Comparison of ENCODE assay signal across 20 mouse cellular contexts in the genomic region with DNA sequence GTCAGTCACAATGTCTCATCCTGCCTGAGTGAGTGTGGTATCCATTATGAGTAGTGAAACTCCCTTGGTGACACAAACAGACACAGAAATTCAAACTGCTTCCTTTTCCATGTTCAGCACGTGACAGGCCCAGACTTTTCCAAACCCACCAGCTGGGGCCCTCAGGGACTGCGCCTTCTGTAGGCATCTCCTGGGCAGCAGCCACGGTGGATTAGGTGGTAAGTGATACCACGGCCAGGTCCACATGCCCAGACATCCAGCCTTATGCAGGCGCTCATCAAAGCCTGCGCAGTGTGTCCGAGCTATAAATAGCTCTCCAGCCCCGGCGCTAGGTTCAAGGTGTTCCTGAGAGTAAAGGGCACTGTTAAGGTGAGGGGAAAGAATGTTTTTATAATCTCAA. TPM values are rescaled to one million over a fixed set of nuclear protein-coding genes. Genes with fewer than 3 reads are reported as not detected.
A peak's percentile ranks its signal among the peaks of the same experiment; 100 is the strongest.
DNase-seq lines count a peak whose midpoint lies in the region; ATAC-seq and TF ChIP-seq lines count a peak whose summit lies in the region.
"Had no signal": no experiment of that assay in that cellular context is flagged by ENCODE, and none has a peak within 500 bp of the region (broad histone marks: within the 10 kb centered on the region; RNA-seq: fewer than 3 reads in every experiment).

No protein-coding gene starts in this region.

- intact Hi-C loops in gastrocnemius, postnatal 14 days (cut with DNase I; ENCODE audit: low total_unique reads) = no loop called here

- H3K4me2 ChIP-seq in heart, embryonic 13.5 days = 0 out of 2 replicates have a peak overlapping the region, but pooled peaks have one; percentile 14
- H3K4me2 ChIP-seq in limb, embryonic 15.5 days = no peak overlapping the region
- H3K4me2 ChIP-seq: forebrain, embryonic 13.5 days; limb, embryonic 13.5 days; neural tube, embryonic 12.5 days had no signal

- TF ChIP-seq CTCF in layer of hippocampus, adult 2 months (conservative IDR thresholded peaks at IDR 0.05) = no peak

- H3K9me3 ChIP-seq in heart, embryonic 13.5 days = no peaks in the 10 kb centered on the region
- no peaks in the 10 kb centered on the region for H3K9me3 ChIP-seq in limb, embryonic 15.5 days
- H3K9me3 ChIP-seq: forebrain, embryonic 13.5 days; hindbrain, embryonic 10.5 days; limb, embryonic 13.5 days; neural tube, embryonic 12.5 days had no signal

- H3K9ac ChIP-seq in heart, embryonic 13.5 days = no peak overlapping the region
- no peak overlapping the region for H3K9ac ChIP-seq in limb, embryonic 15.5 days
- H3K9ac ChIP-seq: forebrain, embryonic 13.5 days; limb, embryonic 13.5 days; liver, postnatal 0 days; neural tube, embryonic 12.5 days had no signal

- no peaks in the 10 kb centered on the region for H3K36me3 ChIP-seq in heart, embryonic 13.5 days
- no peaks in the 10 kb centered on the region for H3K36me3 ChIP-seq in limb, embryonic 15.5 days
- H3K36me3 ChIP-seq: hindbrain, embryonic 10.5 days; limb, embryonic 13.5 days; neural tube, embryonic 12.5 days had no signal

- DNase-seq in layer of hippocampus, adult 2 months (ENCODE audit: low spot score in 2 of 2) = no peak
- DNase-seq in layer of hippocampus, adult 11-12 months (ENCODE audit: low spot score) = no peak
- peak; percentile 76 for DNase-seq in gastrocnemius, postnatal 14 days
- DNase-seq in right cerebral cortex, adult 2 months (ENCODE audit: low spot score in 2 of 2) = no peak
- no peak for DNase-seq in right cerebral cortex, adult 18-20 months
- no peak for DNase-seq in urinary bladder, postnatal 4 days (ENCODE audit: low spot score in 2 of 2)
- DNase-seq: cerebellum, postnatal 10 days; kidney, adult 9 months; layer of hippocampus, postnatal 36 days; liver, postnatal 0 days; lung, postnatal 14 days; right cerebral cortex, postnatal 4 days; thymus, postnatal 36 days had no signal

- 40% methylated on average over 9 of the region's 9 CpGs for WGBS in heart, embryonic 13.5 days
- 60% methylated on average over 9 of the region's 9 CpGs for WGBS in limb, embryonic 15.5 days

- no peak overlapping the region for H3K4me3 ChIP-seq in layer of hippocampus, adult 2 months
- H3K4me3 ChIP-seq in heart, embryonic 13.5 days = no peak overlapping the region
- H3K4me3 ChIP-seq in limb, embryonic 15.5 days = no peak overlapping the region
- H3K4me3 ChIP-seq: forebrain, embryonic 13.5 days; hindbrain, embryonic 10.5 days; limb, embryonic 13.5 days; neural tube, embryonic 12.5 days had no signal

- H3K27me3 ChIP-seq in heart, embryonic 13.5 days (replicated peaks) = no peaks in the 10 kb centered on the region
- no peaks in the 10 kb centered on the region for H3K27me3 ChIP-seq in limb, embryonic 15.5 days
- H3K27me3 ChIP-seq: forebrain, embryonic 13.5 days; limb, embryonic 13.5 days; neural tube, embryonic 12.5 days had no signal

- peak overlapping the region; percentile 64; the same call in 1 of the 2 replicates for H3K27ac ChIP-seq in layer of hippocampus, adult 2 months
- H3K27ac ChIP-seq in heart, embryonic 13.5 days (replicated peaks) = peak overlapping the region; percentile 38
- no peak overlapping the region for H3K27ac ChIP-seq in limb, embryonic 15.5 days
- H3K27ac ChIP-seq: forebrain, embryonic 13.5 days; hindbrain, embryonic 10.5 days; limb, embryonic 13.5 days; neural tube, embryonic 12.5 days had no signal

- ATAC-seq in heart, embryonic 13.5 days (ENCODE audit: extremely low read depth, insufficient number of reproducible peaks, low FRiP score, low TSS enrichment) = no peak
- ATAC-seq in limb, embryonic 15.5 days (ENCODE audit: insufficient number of reproducible peaks, low FRiP score, low TSS enrichment, low read depth) = 0 out of 2 replicates have a peak, but pooled peaks have one; percentile 35
- ATAC-seq: forebrain, embryonic 13.5 days; liver, postnatal 0 days had no signal

- H3K4me1 ChIP-seq in heart, embryonic 13.5 days = peaks cover 16% of the 10 kb centered on the region
- H3K4me1 ChIP-seq in limb, embryonic 15.5 days = no peaks in the 10 kb centered on the region
- H3K4me1 ChIP-seq: forebrain, embryonic 13.5 days; neural tube, embryonic 12.5 days had no signal

RNA-seq across cellular contexts. Expression of gene Ccsap, which starts 12.0 kb away (rescaled TPM):
- 10 to 100 TPM; 62.3 to 62.7 TPM for total RNA-seq in layer of hippocampus, adult 2 months (2021)
- total RNA-seq in gastrocnemius, postnatal 14 days (2021) = 1 to 10 TPM; 1.1 to 1.8 TPM
- polyA plus RNA-seq in heart, embryonic 13.5 days (2015; fragmentation: Nextera tagmentation; extraction: Ambion mirVana) = 2.5 TPM in 2 replicates
- polyA plus RNA-seq in limb, embryonic 15.5 days (2015; fragmentation: Nextera tagmentation; extraction: Ambion mirVana) = 2.6 and 3.0 TPM in 2 replicates

RNA-seq across cellular contexts. Expression of gene Acta1, which starts 22.5 kb away (rescaled TPM):
- total RNA-seq in layer of hippocampus, adult 2 months (2021) = 1 to 10 TPM; 6.0 to 6.5 TPM
- over 10,000 TPM; 58,912 to 62,167 TPM for total RNA-seq in gastrocnemius, postnatal 14 days (2021)
- polyA plus RNA-seq in heart, embryonic 13.5 days (2015; fragmentation: Nextera tagmentation; extraction: Ambion mirVana) = 292 and 377 TPM in 2 replicates
- polyA plus RNA-seq in limb, embryonic 15.5 days (2015; fragmentation: Nextera tagmentation; extraction: Ambion mirVana) = 949 and 3,391 TPM in 2 replicates
- total RNA-seq: megakaryocyte-erythroid progenitor cell, adult 5-6 weeks had no signal

Comparison
In these comparisons a context has a peak if more than half of its experiments do, and no peak if none do; other contexts are left out.
1. RNA of gene Ccsap, which starts 12.0 kb away (total RNA-seq): 62.3 to 62.7 TPM in layer of hippocampus, adult 2 months; 1.1 to 1.8 TPM in gastrocnemius, postnatal 14 days; every median in the first group is over 10 times any median in the second.
2. RNA of gene Acta1, which starts 22.5 kb away (total RNA-seq): 58,912 to 62,167 TPM in gastrocnemius, postnatal 14 days; 6.0 to 6.5 TPM in layer of hippocampus, adult 2 months; every median in the first group is over 1,000 times any median in the second.